In the genomic region with DNA sequence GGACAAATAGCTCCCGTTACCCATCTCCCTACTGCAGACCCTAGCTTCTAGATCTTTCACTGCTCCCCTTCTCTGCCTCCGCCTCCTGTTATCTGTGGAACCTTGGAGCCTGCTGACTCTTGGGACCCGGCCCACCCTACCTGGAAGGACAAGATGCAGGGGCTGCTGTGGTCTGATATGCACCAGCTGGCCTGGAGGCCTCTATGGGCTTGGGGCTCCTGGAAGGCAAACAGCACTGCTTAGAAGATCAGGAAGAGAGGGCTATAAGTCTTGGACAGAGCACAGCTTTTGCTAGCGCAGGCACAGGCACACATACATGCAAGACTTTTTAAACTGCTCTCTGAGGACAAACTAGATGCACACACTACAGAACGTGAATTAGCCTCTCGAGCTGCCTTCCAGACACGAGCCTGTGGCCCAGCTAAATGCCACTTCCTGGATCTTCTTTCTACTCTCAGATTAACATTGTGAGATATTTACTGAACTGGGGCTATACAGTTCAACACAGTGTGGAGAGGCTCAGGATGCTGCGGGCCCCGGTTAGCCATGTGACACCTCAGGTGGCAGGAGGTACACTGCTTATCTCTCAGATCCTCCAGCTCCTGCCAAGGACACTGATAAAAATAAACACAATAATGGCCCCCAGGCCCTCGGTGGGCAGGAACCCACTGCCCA, we compare ENCODE assay signal across 11 mouse cellular contexts. TPM values are rescaled to one million over a fixed set of nuclear protein-coding genes. Genes with fewer than 3 reads are reported as not detected.
DNase-seq lines count a peak whose midpoint lies in the region; ATAC-seq and TF ChIP-seq lines count a peak whose summit lies in the region.
"Had no signal": no experiment of that assay in that cellular context is flagged by ENCODE, and none has a peak within 500 bp of the region (broad histone marks: within the 10 kb centered on the region; RNA-seq: fewer than 3 reads in every experiment).

No protein-coding gene starts in this region.

- H3K79me2 ChIP-seq in MEL (ENCODE audit: control insufficient read depth, insufficient read depth, low read length, poor library complexity) = no peaks in the 10 kb centered on the region
- no peaks in the 10 kb centered on the region for H3K79me2 ChIP-seq in liver, adult 2 months (ENCODE audit: control insufficient read depth, insufficient read depth, low read length)

- peak overlapping the region; percentile 8; the same call in 1 of the 2 replicates for H3K4me2 ChIP-seq in heart, embryonic 13.5 days
- H3K4me2 ChIP-seq in stomach, postnatal 0 days (replicated peaks; ENCODE audit: low read depth) = no peak overlapping the region
- H3K4me2 ChIP-seq: neural tube, embryonic 12.5 days had no signal

- no peak for ATAC-seq in heart, embryonic 13.5 days (ENCODE audit: extremely low read depth, insufficient number of reproducible peaks, low FRiP score, low TSS enrichment)
- ATAC-seq in stomach, postnatal 0 days (ENCODE audit: low FRiP score, low TSS enrichment) = no peak

- H3K9ac ChIP-seq in heart, embryonic 13.5 days = peak overlapping the region; percentile 39; the same call in 1 of the 2 replicates
- peak overlapping the region; percentile 5 for H3K9ac ChIP-seq in MEL (ENCODE audit: control insufficient read depth, low read depth, low read length, poor library complexity, severe bottlenecking)
- no peak overlapping the region for H3K9ac ChIP-seq in liver, adult 2 months (ENCODE audit: low read depth, low read length)
- peak overlapping the region; percentile 8; the same call in 1 of the 2 replicates for H3K9ac ChIP-seq in stomach, postnatal 0 days (ENCODE audit: low read length)
- H3K9ac ChIP-seq: neural tube, embryonic 12.5 days had no signal

- no peak overlapping the region for H3K4me3 ChIP-seq in heart, embryonic 13.5 days
- H3K4me3 ChIP-seq in MEL (ENCODE audit: control insufficient read depth in 1 of 2, insufficient read depth in 1 of 2, low read depth in 2 of 2, low read length in 2 of 2) = peak overlapping the region; percentile 2 to 37; a peak in 3 of 4 replicates
- H3K4me3 ChIP-seq in liver, adult 2 months (ENCODE audit: insufficient read depth, low read depth, low read length) = no peak overlapping the region
- no peak overlapping the region for H3K4me3 ChIP-seq in stomach, postnatal 0 days (ENCODE audit: low read depth, low read length)
- H3K4me3 ChIP-seq: neural tube, embryonic 12.5 days had no signal

- H3K9me3 ChIP-seq in heart, embryonic 13.5 days = no peaks in the 10 kb centered on the region
- H3K9me3 ChIP-seq in MEL (replicated peaks; ENCODE audit: insufficient read depth, low read length) = no peaks in the 10 kb centered on the region
- H3K9me3 ChIP-seq in stomach, postnatal 0 days (ENCODE audit: control insufficient read depth, low read length) = no peaks in the 10 kb centered on the region
- H3K9me3 ChIP-seq: neural tube, embryonic 12.5 days had no signal

- DNase-seq in heart, adult 9 months (ENCODE audit: low spot score in 2 of 2) = no peak
- peak; percentile 81 for DNase-seq in MEL (ENCODE audit: low read depth, low spot score)
- DNase-seq in liver, adult 2 months (ENCODE audit: extremely low read depth, low read depth, low spot score) = peak; percentile 34
- DNase-seq in stomach, postnatal 0 days (ENCODE audit: low spot score) = no peak
- no peak for DNase-seq in lung, adult 18-20 months
- no peak for DNase-seq in ovary, postnatal 36 days (ENCODE audit: low spot score)
- DNase-seq in B cell, adult 2 months = no peak
- DNase-seq: cerebellum, adult 11 months had no signal

- TF ChIP-seq EP300 in MEL (IDR thresholded peaks at IDR 0.05; ENCODE audit: low read depth in 1 of 2, low read length in 2 of 2) = peak; percentile 74 to 88
- TF ChIP-seq EP300 in stomach, postnatal 0 days (optimal IDR thresholded peaks at IDR 0.05) = no peak

- TF ChIP-seq CTCF in MEL (IDR thresholded peaks at IDR 0.05 in 2 of 3, conservative IDR thresholded peaks at IDR 0.05 in 1 of 3; ENCODE audit: control insufficient read depth in 1 of 3, insufficient read depth in 1 of 3, low read depth in 2 of 3, low read length in 3 of 3, poor library complexity in 1 of 3, severe bottlenecking in 1 of 3) = no peak
- TF ChIP-seq CTCF in liver, adult 2 months (IDR thresholded peaks at IDR 0.05; ENCODE audit: low read depth, low read length) = no peak
- TF ChIP-seq CTCF in stomach, postnatal 0 days (IDR thresholded peaks at IDR 0.05; ENCODE audit: low read depth) = no peak

- TF ChIP-seq POLR2A in MEL (IDR thresholded peaks at IDR 0.05; ENCODE audit: control insufficient read depth in 1 of 2, insufficient read depth in 1 of 2, low read depth in 1 of 2, low read length in 2 of 2, poor library complexity in 1 of 2) = peak in 1 of 2 experiments; percentile 21; a peak in 1 of 4 replicates
- TF ChIP-seq POLR2A in liver, adult 2 months (IDR thresholded peaks at IDR 0.05; ENCODE audit: extremely low read depth, insufficient read depth, low read length) = no peak

- H3K27me3 ChIP-seq in heart, embryonic 13.5 days (replicated peaks) = no peaks in the 10 kb centered on the region
- no peaks in the 10 kb centered on the region for H3K27me3 ChIP-seq in MEL (ENCODE audit: control insufficient read depth in 1 of 2, insufficient read depth in 2 of 2, low read length in 2 of 2)
- no peaks in the 10 kb centered on the region for H3K27me3 ChIP-seq in liver, adult 2 months (ENCODE audit: control insufficient read depth, insufficient read depth, low read length)
- no peaks in the 10 kb centered on the region for H3K27me3 ChIP-seq in stomach, postnatal 0 days (ENCODE audit: control insufficient read depth, insufficient read depth, low read length)
- H3K27me3 ChIP-seq: neural tube, embryonic 12.5 days had no signal

- 42% methylated on average over 10 of the region's 10 CpGs for WGBS in heart, embryonic 13.5 days
- 55% methylated on average over 10 of the region's 10 CpGs for WGBS in liver, adult 2 months
- 50% methylated on average over 10 of the region's 10 CpGs for WGBS in stomach, postnatal 0 days

- TF ChIP-seq RAD21 in MEL (IDR thresholded peaks at IDR 0.05; ENCODE audit: low read depth, low read length) = no peak; the same call in none of the 2 replicates

- no peaks in the 10 kb centered on the region for H3K36me3 ChIP-seq in heart, embryonic 13.5 days
- H3K36me3 ChIP-seq in MEL (ENCODE audit: control insufficient read depth in 1 of 2, insufficient read depth in 2 of 2, low read length in 2 of 2) = peaks cover 0 to 27% of the 10 kb centered on the region in 2 experiments; a peak in 2 of 4 replicates
- no peaks in the 10 kb centered on the region for H3K36me3 ChIP-seq in liver, adult 2 months (ENCODE audit: control insufficient read depth, insufficient read depth, low read length)
- no peaks in the 10 kb centered on the region for H3K36me3 ChIP-seq in stomach, postnatal 0 days (ENCODE audit: control insufficient read depth, insufficient read depth, low read length)
- H3K36me3 ChIP-seq: neural tube, embryonic 12.5 days had no signal

- peak overlapping the region; percentile 54; the same call in 1 of the 2 replicates for H3K27ac ChIP-seq in heart, embryonic 13.5 days (replicated peaks)
- peak overlapping the region; percentile 41 for H3K27ac ChIP-seq in MEL (ENCODE audit: control insufficient read depth, low read depth, low read length)
- H3K27ac ChIP-seq in liver, adult 2 months (replicated peaks; ENCODE audit: insufficient read depth, low read depth, low read length) = no peak overlapping the region
- H3K27ac ChIP-seq in stomach, postnatal 0 days (replicated peaks) = no peak overlapping the region
- H3K27ac ChIP-seq: kidney, postnatal 0 days; neural tube, embryonic 12.5 days had no signal

- peaks cover 32% of the 10 kb centered on the region for H3K4me1 ChIP-seq in heart, embryonic 13.5 days
- H3K4me1 ChIP-seq in MEL (ENCODE audit: control insufficient read depth in 1 of 2, insufficient read depth in 2 of 2, low read length in 2 of 2) = peaks cover 10 to 36% of the 10 kb centered on the region in 2 experiments
- H3K4me1 ChIP-seq in liver, adult 2 months (ENCODE audit: control insufficient read depth, insufficient read depth, low read length) = peaks cover 8% of the 10 kb centered on the region; the same call in 1 of the 2 replicates
- H3K4me1 ChIP-seq in stomach, postnatal 0 days (replicated peaks; ENCODE audit: control insufficient read depth, insufficient read depth) = no peaks in the 10 kb centered on the region
- H3K4me1 ChIP-seq: neural tube, embryonic 12.5 days had no signal

TF ChIP-seq in MEL, 35 proteins besides CTCF, POLR2A, EP300 and RAD21 (continues in another document):
- TF ChIP-seq NRF1 (IDR thresholded peaks at IDR 0.05; ENCODE audit: insufficient read depth, low read depth, low read length, poor library complexity, severe bottlenecking) (no peak), GATA1 (IDR thresholded peaks at IDR 0.05; ENCODE audit: low read depth, low read length) (peak; percentile 72; the same call in 1 of the 2 replicates), TCF12 (IDR thresholded peaks at IDR 0.05; ENCODE audit: low read depth, low read length) (peak; percentile 93), ZMIZ1 (IDR thresholded peaks at IDR 0.05; ENCODE audit: low read depth, low read length) (no peak), TBP (IDR thresholded peaks at IDR 0.05; ENCODE audit: low read depth, low read length) (0 out of 2 replicates have a peak, but pooled peaks have one; percentile 42), ELF1 (IDR thresholded peaks at IDR 0.05; ENCODE audit: low read depth, low read length) (peak; percentile 85), MAX (IDR thresholded peaks at IDR 0.05; ENCODE audit: low read length) (peak; percentile 58), USF1 (IDR thresholded peaks at IDR 0.05; ENCODE audit: low read depth, low read length) (peak; percentile 78), MXI1 (IDR thresholded peaks at IDR 0.05; ENCODE audit: low read depth, low read length) (peak; percentile 85), SMC3 (IDR thresholded peaks at IDR 0.05; ENCODE audit: low read depth, low read length) (peak; percentile 6; the same call in 1 of the 2 replicates), TAL1 (IDR thresholded peaks at IDR 0.05; ENCODE audit: low read length) (peak; percentile 83), RCOR1 (IDR thresholded peaks at IDR 0.05; ENCODE audit: low read depth, low read length) (peak; percentile 30; the same call in 1 of the 2 replicates), MAFK (IDR thresholded peaks at IDR 0.05; ENCODE audit: borderline replicate concordance, low read depth, low read length) (no peak), ETS1 (IDR thresholded peaks at IDR 0.05; ENCODE audit: low read depth, low read length) (peak; percentile 80), BHLHE40 (IDR thresholded peaks at IDR 0.05; ENCODE audit: borderline replicate concordance, low read depth, low read length) (no peak)

RNA-seq across cellular contexts. Expression of a gene that starts 54.2 kb away (rescaled TPM):
- 11.7 and 12.8 TPM in 2 replicates for polyA plus RNA-seq in heart, embryonic 13.5 days (2015; fragmentation: Nextera tagmentation; extraction: Ambion mirVana)
- 73.9 and 88.3 TPM in 2 replicates for total RNA-seq in MEL (2012; rRNA removed)
- polyA plus RNA-seq in MEL (2012; ENCODE audit: insufficient read depth in 1 of 2, insufficient read length in 2 of 2, low read depth in 1 of 2, low replicate concordance in 2 of 2, missing spikeins in 1 of 2) = 1,000 to 10,000 TPM in 1 of 2 experiments, 100 to 1,000 TPM in 1; 201 to 2,325 TPM
- 19.7 and 31.4 TPM in 2 replicates for total RNA-seq in liver, adult 2 months (2014; rRNA removed)
- polyA plus RNA-seq in liver, adult 2 months (2012; rRNA removed) = 34.7 and 39.8 TPM in 2 replicates
- polyA plus RNA-seq in stomach, postnatal 0 days (2015; fragmentation: Nextera tagmentation; extraction: Ambion mirVana) = 11.6 and 12.8 TPM in 2 replicates

Comparison
In these comparisons a context has a peak if more than half of its experiments do, and no peak if none do; other contexts are left out.
1. H3K27ac ChIP-seq: peak in heart, embryonic 13.5 days (single experiment) and MEL (single experiment); none in liver, adult 2 months (single experiment) and stomach, postnatal 0 days (single experiment).
2. H3K4me3 ChIP-seq: peak in MEL (2 of 2); none in heart, embryonic 13.5 days (single experiment), liver, adult 2 months (single experiment) and stomach, postnatal 0 days (single experiment).
3. DNase-seq: peak in MEL (single experiment) and liver, adult 2 months (single experiment); none in heart, adult 9 months (0 of 2), stomach, postnatal 0 days (single experiment), lung, adult 18-20 months (0 of 2), ovary, postnatal 36 days (single experiment) and B cell, adult 2 months (0 of 2).